Mouse (Mus musculus) liver, postnatal 0 days (tissue): ENCODE measurements at regions not wholly inside any gene's neighbourhood (a gene's known extent, or its start where the extent isn't known, plus 50 kb on each side); places are given as distances from the start of the nearest gene placed in this dataset.
"Not testable (repeated sequence)": the region's sequence is repeated elsewhere in the genome, so short reads cannot be mapped to it uniquely, and the experiment has no call there.

Experiments used
- ATAC-seq: fragments of 200-750 bp; cut with Nextera tagmentation; 2 replicates; pipeline ENCODE4 v1.8.0; 2017; ENCODE audit warnings: mild to moderate bottlenecking, moderate library complexity
- DNase-seq: peaks from one replicate; pipeline ENCODE4 v3.0.0-alpha.2; 2016
- H3K27ac ChIP-seq: fragments of 300-500 bp; sonication (generic); 2 replicates; pipeline ENCODE4 v1.5.1; 2014; ENCODE audit warnings: antibody characterized with exemption, moderate library complexity, mild to moderate bottlenecking, low read depth
- H3K27me3 ChIP-seq: fragments of 300-500 bp; sonication (generic); 2 replicates; pipeline ENCODE4 v1.6.1; 2014; ENCODE audit warnings: low read length, control low read depth, mixed read lengths; ENCODE audit not compliant: insufficient read depth
- H3K36me3 ChIP-seq: fragments of 300-500 bp; sonication (generic); replicated peaks from 2 replicates; pipeline ENCODE4 v1.6.1; 2014; ENCODE audit warnings: mild to moderate bottlenecking, control low read depth, low read length, moderate library complexity, mixed read lengths; ENCODE audit not compliant: insufficient read depth
- H3K4me1 ChIP-seq: fragments of 300-500 bp; sonication (generic); 2 replicates; pipeline ENCODE4 v1.6.1; 2014; ENCODE audit warnings: antibody characterized with exemption, mild to moderate bottlenecking, control low read depth; ENCODE audit not compliant: insufficient read depth
- H3K4me2 ChIP-seq: fragments of 300-500 bp; sonication (generic); 2 replicates; pipeline ENCODE4 v1.6.1; 2014; ENCODE audit warnings: low read depth, mild to moderate bottlenecking, low read length, moderate library complexity, mixed read lengths
- H3K4me3 ChIP-seq: fragments of 300-500 bp; sonication (generic); 2 replicates; pipeline ENCODE4 v1.5.1; 2014; ENCODE audit warnings: low read depth, low read length
- H3K9ac ChIP-seq: fragments of 300-500 bp; sonication (generic); replicated peaks from 2 replicates; pipeline ENCODE4 v1.6.1; 2014; ENCODE audit warnings: mild to moderate bottlenecking, moderate library complexity
- H3K9me3 ChIP-seq: fragments of 300-500 bp; sonication (generic); 2 replicates; pipeline ENCODE4 v1.6.1; 2016; ENCODE audit warnings: mild to moderate bottlenecking, control low read depth, low read length, mixed read lengths
- CTCF ChIP-seq: sonication (generic); IDR thresholded peaks from 2 replicates; pipeline ENCODE4 v1.5.1; 2016; ENCODE audit warnings: antibody characterized with exemption, low read depth
- EP300 ChIP-seq: IDR thresholded peaks from 2 replicates; pipeline ENCODE4 v1.6.1; 2016; ENCODE audit warnings: antibody characterized with exemption, low read depth, mild to moderate bottlenecking
- WGBS: fragments of 180-500 bp; shearing (Covaris S2); extraction: QIAGEN DNeasy Blood & Tissue Kit; methylation state at CpG from one replicate; pipeline ENCODE4 v1.1.7; 2014; ENCODE audit not compliant: insufficient replicate concordance; 5-methylcytosine and 5-hydroxymethylcytosine counted together

GRCm38 (mm10) chr13:12940911-12941310, 64.3 kb downstream of the Prl2c2 start:
- H3K36me3 ChIP-seq, ATAC-seq, H3K4me3 ChIP-seq, H3K4me2 ChIP-seq, H3K27me3 ChIP-seq, H3K27ac ChIP-seq, H3K9me3 ChIP-seq, H3K9ac ChIP-seq, H3K4me1 ChIP-seq, DNase-seq: not testable (repeated sequence)

- peak; percentile 53 for TF ChIP-seq CTCF
- H3K4me3 ChIP-seq, DNase-seq, H3K4me1 ChIP-seq, H3K27ac ChIP-seq, H3K27me3 ChIP-seq, H3K36me3 ChIP-seq, H3K9ac ChIP-seq, H3K4me2 ChIP-seq, ATAC-seq: not testable (repeated sequence)
- H3K9me3 ChIP-seq = peaks cover 24% of the 10 kb centered on the region
- 1% methylated on average over 1 of the region's 1 CpGs for WGBS
Measured at GRCm38 (mm10) chr13:12935103-12935502, 70.1 kb downstream of the Prl2c2 start.

- H3K36me3 ChIP-seq, DNase-seq, H3K9ac ChIP-seq, H3K4me3 ChIP-seq, H3K4me1 ChIP-seq, H3K27me3 ChIP-seq, H3K4me2 ChIP-seq, H3K27ac ChIP-seq: not testable (repeated sequence)
- peaks cover 40% of the 10 kb centered on the region for H3K9me3 ChIP-seq
- whole genome bisulfite sequencing = 77% methylated on average over 15 of the region's 15 CpGs
- peak; percentile 37 for TF ChIP-seq CTCF
- ATAC-seq = 0 out of 2 replicates have a peak, but pooled peaks have one; percentile 11
Measured at GRCm38 (mm10) chr13:12931907-12932617, 73.1 kb downstream of the Prl2c2 start.

- TF ChIP-seq CTCF = no peak
- no peak for TF ChIP-seq EP300
- Histone ChIP-seq H3K27me3 (no peaks in the 10 kb centered on the region), H3K4me2 (no peak overlapping the region), H3K9me3 (peaks cover 49% of the 10 kb centered on the region), H3K4me1 (no peaks in the 10 kb centered on the region), H3K27ac (no peak overlapping the region), H3K36me3 (no peaks in the 10 kb centered on the region), H3K9ac (no peak overlapping the region), H3K4me3 (no peak overlapping the region)
- WGBS = 70% methylated on average over 5 of the region's 5 CpGs
- ATAC-seq (no peak), DNase-seq (no peak)
Measured at GRCm38 (mm10) chr13:12930566-12930965, 74.6 kb downstream of the Prl2c2 start.

- H3K4me1 ChIP-seq = no peaks in the 10 kb centered on the region
- TF ChIP-seq CTCF = no peak
- no peak for TF ChIP-seq EP300
- no peak overlapping the region for H3K27ac ChIP-seq
- no peaks in the 10 kb centered on the region for H3K36me3 ChIP-seq
- peaks cover 51% of the 10 kb centered on the region for H3K9me3 ChIP-seq
- H3K27me3 ChIP-seq = no peaks in the 10 kb centered on the region
- ATAC-seq (no peak), DNase-seq (no peak)
- H3K9ac ChIP-seq = no peak overlapping the region
- H3K4me3 ChIP-seq = no peak overlapping the region
- WGBS = 85% methylated on average over 5 of the region's 5 CpGs
- H3K4me2 ChIP-seq = no peak overlapping the region
Measured at GRCm38 (mm10) chr13:12929806-12930205, 75.4 kb downstream of the Prl2c2 start.

- TF ChIP-seq EP300 (no peak), CTCF (no peak)
- Histone ChIP-seq H3K9me3 (peaks cover 51% of the 10 kb centered on the region), H3K4me2 (no peak overlapping the region), H3K4me1 (no peaks in the 10 kb centered on the region), H3K9ac (no peak overlapping the region), H3K27ac (no peak overlapping the region), H3K27me3 (no peaks in the 10 kb centered on the region), H3K36me3 (no peaks in the 10 kb centered on the region), H3K4me3 (no peak overlapping the region)
- 78% methylated on average over 15 of the region's 15 CpGs for WGBS
- DNase-seq (no peak), ATAC-seq (no peak)
Measured at GRCm38 (mm10) chr13:12927587-12928345, 77.4 kb downstream of the Prl2c2 start.
